Mouse (Mus musculus) ES-E14 (cell line): ENCODE data around the gene Cldn11. TPM values are rescaled to one million over a fixed set of nuclear protein-coding genes. Genes with fewer than 3 reads are reported as not detected.
A peak's percentile ranks its signal among the peaks of the same experiment; 100 is the strongest.

Source experiments
- DNase-seq: peaks from one replicate; pipeline ENCODE4 v3.0.0-alpha.2; 2013; ENCODE audit warnings: low read depth, low spot score
- H3K27ac ChIP-seq: 2 replicates; pipeline ENCODE4 v1.5.1; 2012; ENCODE audit warnings: low read depth, mild to moderate bottlenecking, low read length, moderate library complexity, mixed read lengths; ENCODE audit not compliant: poor library complexity, insufficient read depth, severe bottlenecking
- H3K36me3 ChIP-seq: 2 replicates; pipeline ENCODE4 v1.6.1; 2012; ENCODE audit warnings: mild to moderate bottlenecking, low read length, moderate library complexity, mixed read lengths; ENCODE audit not compliant: control insufficient read depth, poor library complexity, insufficient read depth, severe bottlenecking
- H3K4me1 ChIP-seq, 2 experiments: fragments of 150-350 bp in 1 of 2; sonication (generic) in 1 of 2; 2 replicates each; pipeline ENCODE4 v1.6.1; 2012; ENCODE audit warnings: low read length in 2 of 2, mild to moderate bottlenecking in 1 of 2, mixed read lengths in 1 of 2; ENCODE audit not compliant: control insufficient read depth in 2 of 2, insufficient read depth in 2 of 2, poor library complexity in 1 of 2
- H3K4me3 ChIP-seq, 2 experiments: fragments of 150-350 bp in 1 of 2; sonication (generic) in 1 of 2; 2 replicates each; pipeline ENCODE4 v1.5.1; 2012; ENCODE audit warnings: low read length in 2 of 2, low read depth in 1 of 2, mild to moderate bottlenecking in 1 of 2, mixed read lengths in 1 of 2; ENCODE audit not compliant: insufficient read depth in 1 of 2, poor library complexity in 1 of 2, severe bottlenecking in 1 of 2
- H3K9ac ChIP-seq: 2 replicates; pipeline ENCODE4 v1.6.1; 2012; ENCODE audit warnings: low read depth, mild to moderate bottlenecking, low read length, mixed read lengths; ENCODE audit not compliant: poor library complexity, insufficient read depth, severe bottlenecking
- H3K9me3 ChIP-seq: fragments of 150-350 bp; sonication (generic); 2 replicates; pipeline ENCODE4 v1.6.1; 2012; ENCODE audit warnings: low read depth, mild to moderate bottlenecking, low read length; ENCODE audit not compliant: control insufficient read depth, insufficient read depth
- CHD2 ChIP-seq: IDR thresholded peaks from 2 replicates; pipeline ENCODE4 v1.6.1; 2014; ENCODE audit warnings: mild to moderate bottlenecking, low read depth, low read length, inconsistent platforms
- HCFC1 ChIP-seq: IDR thresholded peaks from 2 replicates; pipeline ENCODE4 v1.6.1; 2012; ENCODE audit warnings: low read length, inconsistent platforms, borderline replicate concordance; ENCODE audit not compliant: insufficient read depth
- MAFK ChIP-seq: IDR thresholded peaks from 2 replicates; pipeline ENCODE4 v1.6.1; 2014; ENCODE audit warnings: mild to moderate bottlenecking, low read depth, low read length, inconsistent platforms; ENCODE audit not compliant: insufficient read depth
- ZC3H11A ChIP-seq: IDR thresholded peaks from 2 replicates; pipeline ENCODE4 v1.6.1; 2012; ENCODE audit warnings: low read depth, mild to moderate bottlenecking, inconsistent platforms, low read length, borderline replicate concordance
- ZNF384 ChIP-seq: IDR thresholded peaks from 2 replicates; pipeline ENCODE4 v1.6.1; 2012; ENCODE audit warnings: low read depth, low read length, inconsistent platforms
- in situ Hi-C, 2 experiments: fragments of 600-800 bp; cut with MboI; formaldehyde crosslinking; loops; one replicate each; pipeline ENCODE4 v1.15.1; 2025; ENCODE audit warnings: low sequenced_read_pairs in 2 of 2, inconsistent platforms in 1 of 2; ENCODE audit not compliant: unreplicated experiment in 2 of 2
- total RNA-seq: library from RNA; depleted of rRNA; stranded (reverse); fragments of 300-350 nt; gene quantifications from 2 replicates; pipeline ENCODE4 v1.2.3, GENCODE M21; 2012; rRNA removed

Gene Cldn11
- total RNA-seq = 0.13 and 0.21 TPM in 2 replicates

- no peak within 1 kb of the TSS; the same call in 1 of the 2 replicates for H3K27ac ChIP-seq
Observed at GRCm38 (mm10) chr3:31149706-31150105, at the start of gene Cldn11. Gene Cldn11 (plus strand): TSS chr3:31149920.

GRCm38 (mm10) chr3:31100026-31100425, 49.7 kb upstream of the Cldn11 start:
- Histone ChIP-seq H3K4me3 (no peak overlapping the region), H3K9me3 (no peaks in the 10 kb centered on the region), H3K27ac (no peak overlapping the region), H3K4me1 (peaks cover 5 to 17% of the 10 kb centered on the region in 2 experiments; a peak in 3 of 4 replicates), H3K9ac (no peak overlapping the region), H3K36me3 (peaks cover 9% of the 10 kb centered on the region; the same call in 1 of the 2 replicates)
- DNase-seq = no peak
- in situ Hi-C loops = no loop called here
- TF ChIP-seq ZC3H11A (no peak), ZNF384 (no peak), CHD2 (no peak), HCFC1 (no peak), MAFK (no peak)

More at GRCm38 (mm10) chr3:31149706-31150105, at the start of gene Cldn11:
- no peak for DNase-seq
- Histone ChIP-seq H3K4me3 (peak within 1 kb of the TSS; percentile 48 to 53; a peak in 3 of 4 replicates), H3K9ac (peak within 1 kb of the TSS; percentile 38; the same call in 1 of the 2 replicates), H3K36me3 (no peaks in the 10 kb centered on the region), H3K9me3 (no peaks in the 10 kb centered on the region), H3K4me1 (no peaks in the 10 kb centered on the region; a peak in 1 of 4 replicates)
- TF ChIP-seq MAFK (no peak), CHD2 (no peak), ZNF384 (no peak), HCFC1 (no peak), ZC3H11A (no peak)
- in situ Hi-C loops = loop anchor here in 1 of 2 experiments (5.0 kb wide), 1 partner anchor 453 kb away; no protein-coding TSS in a partner anchor

- in situ Hi-C loops = no loop called here
- no peaks in the 10 kb centered on the region for H3K9me3 ChIP-seq
- H3K4me1 ChIP-seq = peaks cover 5 to 20% of the 10 kb centered on the region in 2 experiments; a peak in 3 of 4 replicates
- no peak overlapping the region for H3K27ac ChIP-seq
- H3K36me3 ChIP-seq = peaks cover 9% of the 10 kb centered on the region; the same call in 1 of the 2 replicates
- TF ChIP-seq ZNF384 (no peak), CHD2 (no peak), MAFK (no peak), ZC3H11A (no peak), HCFC1 (no peak)
- no peak for DNase-seq
- no peak overlapping the region for H3K9ac ChIP-seq
- no peak overlapping the region for H3K4me3 ChIP-seq
Observed at GRCm38 (mm10) chr3:31100802-31101201, 48.9 kb upstream of the Cldn11 start.

- Histone ChIP-seq H3K27ac (0 out of 2 replicates have a peak overlapping the region, but pooled peaks have one; percentile 10), H3K4me3 (no peak overlapping the region), H3K4me1 (peaks cover 8 to 14% of the 10 kb centered on the region in 2 experiments; a peak in 2 of 4 replicates), H3K36me3 (peaks cover 9% of the 10 kb centered on the region), H3K9ac (no peak overlapping the region), H3K9me3 (no peaks in the 10 kb centered on the region)
- DNase-seq = no peak
- TF ChIP-seq ZNF384 (no peak), HCFC1 (no peak), MAFK (no peak), ZC3H11A (no peak), CHD2 (no peak)
- in situ Hi-C loops = no loop called here
Observed at GRCm38 (mm10) chr3:31104936-31105335, 44.8 kb upstream of the Cldn11 start.

DNA sequence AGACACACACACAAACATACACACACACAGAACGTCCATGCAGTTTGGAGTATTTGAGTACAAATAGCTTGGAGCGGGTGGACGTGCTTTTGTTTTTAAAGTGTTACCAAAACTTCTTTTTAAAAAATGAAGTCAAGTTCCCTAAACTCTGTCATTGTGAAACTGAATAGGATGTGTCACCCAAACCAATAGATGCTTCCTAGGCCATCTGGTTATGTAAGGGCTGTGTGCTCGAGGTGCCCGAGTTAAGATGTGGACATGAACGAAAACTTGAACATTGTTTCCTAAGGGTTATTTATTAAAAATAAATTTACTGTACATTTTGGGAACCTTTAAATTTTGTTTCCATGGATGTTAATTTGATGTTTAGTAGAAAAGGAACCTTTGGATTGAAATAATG, 43.1 kb upstream of the Cldn11 start:
- Histone ChIP-seq H3K27ac (no peak overlapping the region), H3K4me3 (no peak overlapping the region), H3K9ac (no peak overlapping the region), H3K4me1 (peaks cover 8 to 10% of the 10 kb centered on the region in 2 experiments; a peak in 2 of 4 replicates), H3K9me3 (no peaks in the 10 kb centered on the region), H3K36me3 (peaks cover 13% of the 10 kb centered on the region)
- DNase-seq = no peak
- in situ Hi-C loops = no loop called here
- TF ChIP-seq CHD2 (no peak), ZC3H11A (no peak), HCFC1 (no peak), ZNF384 (no peak), MAFK (no peak)
